Mouse (Mus musculus) erythroblast, embryonic 14.5 days (primary cell): Measurements from ENCODE around the gene Cd3g. TPM values are rescaled to one million over a fixed set of nuclear protein-coding genes. Genes with fewer than 3 reads are reported as not detected.
"Not testable (repeated sequence)": the region's sequence is repeated elsewhere in the genome, so short reads cannot be mapped to it uniquely, and the experiment has no call there.

Experiments used
- H3K27me3 ChIP-seq: 2 replicates; pipeline ENCODE4 v1.6.1; 2012; ENCODE audit warnings: inconsistent platforms; ENCODE audit not compliant: control insufficient read depth
- H3K36me3 ChIP-seq: 2 replicates; pipeline ENCODE4 v1.6.1; 2012; ENCODE audit warnings: mild to moderate bottlenecking, inconsistent platforms; ENCODE audit not compliant: control insufficient read depth
- H3K4me1 ChIP-seq: 2 replicates; pipeline ENCODE4 v1.6.1; 2012; ENCODE audit warnings: inconsistent platforms; ENCODE audit not compliant: control insufficient read depth
- H3K4me3 ChIP-seq: replicated peaks from 2 replicates; pipeline ENCODE3; 2012; ENCODE audit warnings: moderate library complexity, mild to moderate bottlenecking, inconsistent platforms
- H3K9me3 ChIP-seq: 2 replicates; pipeline ENCODE4 v1.6.1; 2012; ENCODE audit warnings: low read length, inconsistent platforms, mixed read lengths; ENCODE audit not compliant: control insufficient read depth
- GATA1 ChIP-seq: IDR thresholded peaks from 2 replicates; pipeline ENCODE4 v1.6.1; 2012; ENCODE audit warnings: low read length, inconsistent platforms, mixed read lengths
- TAL1 ChIP-seq: IDR thresholded peaks from 3 replicates; pipeline ENCODE4 v1.6.1; 2012; ENCODE audit warnings: low read length, inconsistent platforms, mixed read lengths
- polyA plus RNA-seq: library from polyadenylated mRNA; stranded (reverse); fragments of >175 nt; gene quantifications from 2 replicates; pipeline ENCODE4 v1.2.3, GENCODE M21; 2012

Cd3g gene
- polyA plus RNA-seq, 1 experiment = not detected

GRCm38 (mm10) chr9:44979806-44980205 lies 425 bp downstream of the Cd3g start:
- H3K4me1 ChIP-seq = peaks cover 9% of the 10 kb centered on the region
- no peak for TF ChIP-seq GATA1
- no peak for TF ChIP-seq TAL1
- peaks cover 16% of the 10 kb centered on the region for H3K27me3 ChIP-seq
- no peak overlapping the region for H3K4me3 ChIP-seq
- no peaks in the 10 kb centered on the region for H3K9me3 ChIP-seq
- no peaks in the 10 kb centered on the region for H3K36me3 ChIP-seq

DNA sequence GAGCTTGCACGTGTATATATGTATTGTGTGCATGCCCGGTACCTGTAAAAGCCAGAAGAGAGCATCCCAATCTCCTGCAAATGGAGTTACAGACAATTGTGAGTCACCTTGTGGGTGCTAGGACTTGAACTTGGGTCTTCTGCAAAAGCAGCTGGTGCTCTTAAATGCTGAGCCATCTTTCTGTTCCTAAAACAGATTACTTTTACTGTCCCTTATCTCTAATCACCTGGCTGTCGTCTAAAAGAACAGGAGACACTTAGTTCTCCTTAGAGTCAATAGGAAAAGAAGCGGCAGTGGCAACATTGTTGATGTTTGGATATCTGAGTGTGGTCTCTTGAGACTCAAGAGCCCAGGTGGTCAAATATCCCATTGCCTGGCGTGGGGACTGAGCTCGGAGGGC lies 2.4 kb downstream of the Cd3g start:
- Histone ChIP-seq H3K27me3 (peaks cover 34% of the 10 kb centered on the region), H3K36me3 (no peaks in the 10 kb centered on the region), H3K4me3 (no peak overlapping the region), H3K9me3 (no peaks in the 10 kb centered on the region), H3K4me1 (peaks cover 9% of the 10 kb centered on the region)
- TF ChIP-seq TAL1 = no peak
- TF ChIP-seq GATA1 = no peak

- Histone ChIP-seq H3K4me3 (no peak overlapping the region), H3K4me1 (peaks cover 27% of the 10 kb centered on the region), H3K27me3 (peaks cover 32% of the 10 kb centered on the region), H3K36me3 (no peaks in the 10 kb centered on the region), H3K9me3 (no peaks in the 10 kb centered on the region)
- TF ChIP-seq TAL1 (no peak), GATA1 (no peak)
Measured at GRCm38 (mm10) chr9:44969450-44969849, 10.8 kb downstream of the Cd3g start.

GRCm38 (mm10) chr9:44967763-44968162 lies 12.5 kb downstream of the Cd3g start:
- H3K4me3 ChIP-seq = not testable (repeated sequence)

GRCm38 (mm10) chr9:44966815-44967242 lies 13.4 kb downstream of the Cd3g start:
- Histone ChIP-seq H3K4me3 (no peak overlapping the region), H3K4me1 (peaks cover 38% of the 10 kb centered on the region)

More at GRCm38 (mm10) chr9:44967763-44968162, 12.5 kb downstream of the Cd3g start:
- not testable (repeated sequence) for H3K9me3 ChIP-seq, H3K36me3 ChIP-seq
- peaks cover 15% of the 10 kb centered on the region for H3K27me3 ChIP-seq
- peaks cover 38% of the 10 kb centered on the region for H3K4me1 ChIP-seq

DNA sequence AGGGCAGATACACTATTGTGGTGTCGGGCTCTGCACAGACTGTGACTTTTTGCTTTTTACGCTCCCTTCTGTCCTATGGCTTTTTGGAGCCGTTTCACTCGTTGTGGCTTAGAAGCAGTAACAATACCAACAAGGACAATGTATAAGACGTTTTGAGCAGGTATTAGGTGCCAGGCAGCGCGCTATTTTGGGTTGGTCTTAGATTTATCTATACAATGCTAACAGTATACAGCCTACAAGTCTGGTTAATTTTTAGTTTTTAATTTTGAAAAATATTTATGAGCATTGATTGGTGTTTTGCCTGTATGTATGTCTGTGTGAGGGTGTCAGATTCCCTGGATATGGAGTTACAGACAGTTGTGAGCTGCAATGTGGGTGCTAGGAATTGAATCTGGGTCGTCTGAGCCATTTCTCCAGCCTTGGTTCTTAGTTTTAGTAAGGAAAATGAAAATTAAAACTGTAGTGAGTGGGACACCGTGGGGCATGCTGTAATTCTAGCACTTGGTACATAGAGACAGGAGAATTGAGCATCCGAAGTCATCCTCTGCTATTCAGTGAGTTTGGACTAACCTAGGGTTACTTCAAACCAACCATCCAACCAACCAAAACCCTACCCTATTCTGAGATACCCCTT lies 14.3 kb downstream of the Cd3g start:
- Histone ChIP-seq H3K4me1 (peaks cover 38% of the 10 kb centered on the region), H3K9me3 (no peaks in the 10 kb centered on the region), H3K4me3 (peak overlapping the region; percentile 95), H3K36me3 (peaks cover 27% of the 10 kb centered on the region), H3K27me3 (peaks cover 9% of the 10 kb centered on the region)
- TF ChIP-seq GATA1 = no peak
- TF ChIP-seq TAL1 = no peak

More at GRCm38 (mm10) chr9:44966815-44967242, 13.4 kb downstream of the Cd3g start:
- Histone ChIP-seq H3K27me3 (peaks cover 13% of the 10 kb centered on the region), H3K36me3 (peaks cover 18% of the 10 kb centered on the region), H3K9me3 (no peaks in the 10 kb centered on the region)
- TF ChIP-seq GATA1 (no peak), TAL1 (no peak)

- no peaks in the 10 kb centered on the region for H3K9me3 ChIP-seq
- peaks cover 33% of the 10 kb centered on the region for H3K36me3 ChIP-seq
- H3K4me1 ChIP-seq = peaks cover 40% of the 10 kb centered on the region
- H3K27me3 ChIP-seq = peaks cover 3% of the 10 kb centered on the region
- H3K4me3 ChIP-seq = peak within 1 kb of the TSS; percentile 95
- TF ChIP-seq GATA1 (no peak), TAL1 (no peak)
Measured at GRCm38 (mm10) chr9:44965126-44965832, 15.0 kb downstream of the Cd3g start, which contains the start of gene Ube4a. TSS of gene Ube4a (minus strand) at chr9:44965600.

DNA sequence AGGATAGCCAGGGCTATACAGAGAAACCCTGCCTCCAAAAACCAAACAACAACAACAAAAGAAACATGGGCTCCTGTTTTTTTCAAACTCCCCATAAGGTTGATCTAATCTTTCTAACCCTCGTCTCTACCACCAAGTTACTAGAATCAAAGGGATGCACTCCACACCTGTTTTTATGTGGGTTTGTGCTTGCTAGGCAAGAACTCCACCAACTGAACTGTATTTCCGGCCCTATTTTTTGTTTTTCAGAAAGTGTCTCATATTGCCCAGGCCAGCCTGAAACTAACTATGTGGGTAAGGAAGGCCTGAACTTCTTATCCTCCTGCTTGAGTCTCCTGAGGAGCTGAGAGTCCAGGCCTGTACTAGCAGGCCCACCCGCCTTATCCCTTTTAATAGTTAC lies 25.8 kb downstream of the Cd3g start:
- no peaks in the 10 kb centered on the region for H3K9me3 ChIP-seq
- TF ChIP-seq TAL1 = no peak
- TF ChIP-seq GATA1 = no peak
- no peaks in the 10 kb centered on the region for H3K27me3 ChIP-seq
- H3K36me3 ChIP-seq = peaks cover 96% of the 10 kb centered on the region
- H3K4me3 ChIP-seq = no peak overlapping the region
- H3K4me1 ChIP-seq = peaks cover 3% of the 10 kb centered on the region

GRCm38 (mm10) chr9:44947836-44948235 lies 32.4 kb downstream of the Cd3g start:
- H3K4me3 ChIP-seq = no peak overlapping the region
- peaks cover 99% of the 10 kb centered on the region for H3K36me3 ChIP-seq
- TF ChIP-seq TAL1 (no peak), GATA1 (no peak)
- H3K9me3 ChIP-seq = no peaks in the 10 kb centered on the region
- H3K27me3 ChIP-seq = no peaks in the 10 kb centered on the region
- no peaks in the 10 kb centered on the region for H3K4me1 ChIP-seq
